Mouse (Mus musculus): ENCODE measurements at regions not wholly inside any gene's neighbourhood (a gene's known extent, or its start where the extent isn't known, plus 50 kb on each side); places are given as distances from the start of the nearest gene placed in this dataset.

DNA sequence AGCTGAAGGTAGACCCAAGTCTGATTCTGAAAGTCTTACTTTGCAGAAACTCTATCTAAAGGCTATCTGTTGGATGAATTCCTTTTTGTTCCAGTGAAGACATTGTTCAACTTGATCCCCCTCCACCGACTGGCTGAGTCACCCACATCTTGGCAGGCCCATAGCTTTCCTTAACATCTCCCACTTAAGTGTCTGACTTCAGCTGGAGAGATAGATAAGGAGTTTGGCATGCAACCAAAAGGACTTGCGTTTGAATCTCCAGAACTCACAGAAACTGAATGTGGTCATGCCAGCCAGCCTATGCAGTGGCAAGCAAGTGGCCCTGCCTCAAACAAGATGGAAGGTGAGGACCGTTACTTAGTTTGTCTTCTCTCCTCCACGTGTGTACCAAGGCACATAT, 457.3 kb upstream of the Tbx3 start:
- Histone ChIP-seq H3K36me3 (no peaks in the 10 kb centered on the region), H3K9ac (replicated peaks) (no peak overlapping the region), H3K4me2 (replicated peaks) (no peak overlapping the region), H3K9me3 (peaks cover 5% of the 10 kb centered on the region; the same call in 1 of the 2 replicates), H3K27me3 (no peaks in the 10 kb centered on the region; the same call in 1 of the 2 replicates), H3K4me3 (no peak overlapping the region), H3K4me1 (no peaks in the 10 kb centered on the region), H3K27ac (replicated peaks) (no peak overlapping the region)
- 81% methylated on average over 4 of the region's 4 CpGs for WGBS
- no peak for ATAC-seq (ENCODE audit: low FRiP score, low read depth)

DNA sequence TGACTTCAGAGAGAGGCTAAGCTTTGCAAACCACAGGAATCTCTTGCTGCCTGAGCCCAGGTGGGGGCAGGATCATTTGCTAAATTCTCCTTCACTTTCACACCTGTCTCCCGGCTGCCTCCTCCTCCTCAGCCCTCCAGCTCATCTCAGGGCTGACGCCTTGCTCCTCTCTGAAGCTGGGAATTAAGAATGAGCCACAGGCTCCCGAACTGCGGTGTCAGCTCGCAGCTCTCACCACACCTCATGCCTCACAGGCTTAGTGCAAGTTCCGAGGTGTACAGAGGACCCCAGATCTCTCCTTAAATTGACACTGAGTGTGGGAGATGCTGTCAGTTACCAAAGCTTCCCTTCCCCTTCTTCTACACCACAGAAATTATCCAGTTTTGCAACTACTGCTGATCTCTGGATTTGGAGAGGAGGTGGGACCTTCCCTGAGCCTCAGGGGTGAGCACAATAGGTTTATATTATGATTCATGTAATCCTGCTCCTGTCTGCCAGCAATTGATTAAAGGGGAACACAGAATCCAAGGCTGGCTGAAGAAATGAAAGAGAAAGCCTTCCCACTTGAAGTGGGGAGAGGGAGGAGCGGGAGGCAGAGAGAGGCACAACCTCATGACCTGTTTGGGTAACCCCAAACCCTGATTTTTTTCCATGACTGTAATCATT, 456.6 kb upstream of the Tbx3 start:
- 57% methylated on average over 7 of the region's 7 CpGs for WGBS
- peaks cover 5% of the 10 kb centered on the region; the same call in 1 of the 2 replicates for H3K9me3 ChIP-seq
- ATAC-seq (ENCODE audit: low FRiP score, low read depth): no peak
- no peak overlapping the region for H3K4me3 ChIP-seq
- no peak overlapping the region for H3K9ac ChIP-seq (replicated peaks)
- no peaks in the 10 kb centered on the region; the same call in none of the 2 replicates for H3K27me3 ChIP-seq
- H3K4me2 ChIP-seq (replicated peaks): no peak overlapping the region
- no peak overlapping the region for H3K27ac ChIP-seq (replicated peaks)
- no peaks in the 10 kb centered on the region for H3K4me1 ChIP-seq
- no peaks in the 10 kb centered on the region for H3K36me3 ChIP-seq

DNA sequence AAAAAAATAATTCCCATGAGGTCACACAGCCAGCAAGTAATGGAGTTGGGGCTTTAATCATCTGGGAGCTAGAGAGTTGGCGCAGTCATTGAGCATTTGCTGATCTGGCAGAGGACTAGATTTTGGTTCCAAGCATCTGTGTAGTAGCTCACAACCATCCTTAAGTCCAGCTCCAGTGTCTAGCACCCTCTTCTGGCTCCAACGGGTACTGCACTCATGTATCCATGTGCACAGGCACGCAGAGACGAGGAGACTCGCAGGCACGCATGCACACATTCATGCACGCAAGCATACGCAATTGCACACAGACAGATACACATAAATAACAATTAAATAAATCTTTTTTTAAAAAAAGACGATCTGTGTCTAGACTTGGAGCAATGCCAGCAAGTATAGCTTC, 455.5 kb upstream of the Tbx3 start:
- H3K27me3 ChIP-seq: peaks cover 5% of the 10 kb centered on the region
- no peak overlapping the region for H3K9ac ChIP-seq (replicated peaks)
- H3K4me1 ChIP-seq: no peaks in the 10 kb centered on the region
- H3K9me3 ChIP-seq: peaks cover 4% of the 10 kb centered on the region; the same call in 1 of the 2 replicates
- WGBS: 91% methylated on average over 9 of the region's 9 CpGs
- H3K27ac ChIP-seq (replicated peaks): no peak overlapping the region
- H3K4me2 ChIP-seq (replicated peaks): no peak overlapping the region
- ATAC-seq (ENCODE audit: low FRiP score, low read depth): no peak
- no peak overlapping the region for H3K4me3 ChIP-seq
- H3K36me3 ChIP-seq: no peaks in the 10 kb centered on the region

DNA sequence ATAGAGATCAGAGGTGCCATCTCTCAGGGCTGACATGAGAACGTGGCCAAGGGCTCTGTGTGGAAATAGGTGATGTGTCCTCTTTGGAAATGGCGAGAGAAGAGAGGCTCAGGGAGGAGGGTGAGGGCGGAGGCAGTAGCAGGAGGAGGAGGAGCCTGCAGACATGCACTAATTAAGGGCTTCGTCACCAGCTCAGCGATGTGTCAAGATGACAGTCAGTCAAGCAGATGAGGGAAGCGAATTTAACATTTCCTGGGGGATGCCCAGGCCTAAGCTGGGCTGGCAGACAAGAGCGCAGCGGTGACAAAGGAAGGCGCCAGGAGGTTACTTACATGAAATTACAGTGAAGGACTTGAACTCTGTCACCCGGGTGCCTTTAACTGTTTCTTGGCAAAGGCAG, 455.1 kb upstream of the Tbx3 start:
- no peak overlapping the region for H3K4me3 ChIP-seq
- H3K36me3 ChIP-seq: no peaks in the 10 kb centered on the region
- no peak for ATAC-seq (ENCODE audit: low FRiP score, low read depth)
- no peak overlapping the region for H3K4me2 ChIP-seq (replicated peaks)
- H3K27me3 ChIP-seq: peaks cover 6% of the 10 kb centered on the region
- 74% methylated on average over 10 of the region's 10 CpGs for WGBS
- no peak overlapping the region for H3K27ac ChIP-seq (replicated peaks)
- H3K9me3 ChIP-seq: no peaks in the 10 kb centered on the region
- H3K4me1 ChIP-seq: no peaks in the 10 kb centered on the region
- no peak overlapping the region for H3K9ac ChIP-seq (replicated peaks)

DNA sequence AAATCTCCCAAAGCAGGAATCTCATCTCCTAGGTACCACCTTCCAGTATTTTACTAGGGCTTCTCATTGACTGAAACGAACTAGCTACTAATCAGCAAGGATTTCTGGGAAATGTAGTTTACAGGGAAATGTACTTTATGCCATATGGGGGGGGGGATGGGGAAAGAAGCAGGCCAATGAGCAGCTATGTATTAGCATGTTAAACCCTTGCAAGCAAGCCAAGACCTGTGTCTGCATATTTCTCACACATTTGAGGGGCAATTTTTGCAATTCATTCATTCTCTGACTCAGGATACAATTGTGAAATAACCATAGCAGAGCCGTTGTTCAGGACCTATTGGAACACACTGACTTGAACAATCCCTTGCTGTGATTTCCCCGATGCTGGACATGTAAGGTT, 454.3 kb upstream of the Tbx3 start:
- Histone ChIP-seq H3K36me3 (no peaks in the 10 kb centered on the region), H3K4me3 (no peak overlapping the region), H3K4me2 (replicated peaks) (no peak overlapping the region), H3K9ac (replicated peaks) (no peak overlapping the region), H3K9me3 (no peaks in the 10 kb centered on the region), H3K27ac (replicated peaks) (no peak overlapping the region), H3K4me1 (no peaks in the 10 kb centered on the region), H3K27me3 (peaks cover 6% of the 10 kb centered on the region)
- ATAC-seq (ENCODE audit: low FRiP score, low read depth): no peak
- WGBS: 76% methylated on average over 3 of the region's 3 CpGs

DNA sequence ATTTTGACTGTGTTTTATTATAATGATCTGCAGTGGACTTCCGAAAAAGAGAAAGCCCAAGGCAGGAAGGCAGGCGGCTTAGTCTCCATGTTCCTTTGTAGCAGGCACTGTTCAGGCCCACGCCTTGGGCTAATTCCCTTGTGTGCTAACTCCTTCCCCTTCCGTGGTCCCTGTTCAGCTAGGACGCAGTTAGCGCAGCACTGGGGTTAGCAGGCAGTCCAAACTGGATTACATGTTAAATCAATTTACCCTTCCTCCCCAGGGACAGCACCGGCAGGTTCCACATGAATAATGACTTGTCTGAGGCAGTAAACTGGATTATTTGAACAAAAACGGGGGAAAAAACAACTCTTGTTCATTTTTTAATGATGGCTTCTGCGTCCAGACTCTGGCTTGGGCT, 453.4 kb upstream of the Tbx3 start:
- Histone ChIP-seq H3K36me3 (no peaks in the 10 kb centered on the region), H3K9me3 (no peaks in the 10 kb centered on the region), H3K9ac (replicated peaks) (no peak overlapping the region), H3K4me2 (replicated peaks) (no peak overlapping the region), H3K4me3 (no peak overlapping the region), H3K27ac (replicated peaks) (no peak overlapping the region), H3K4me1 (no peaks in the 10 kb centered on the region), H3K27me3 (peaks cover 6% of the 10 kb centered on the region)
- no peak for ATAC-seq (ENCODE audit: low FRiP score, low read depth)
- 68% methylated on average over 9 of the region's 9 CpGs for WGBS

DNA sequence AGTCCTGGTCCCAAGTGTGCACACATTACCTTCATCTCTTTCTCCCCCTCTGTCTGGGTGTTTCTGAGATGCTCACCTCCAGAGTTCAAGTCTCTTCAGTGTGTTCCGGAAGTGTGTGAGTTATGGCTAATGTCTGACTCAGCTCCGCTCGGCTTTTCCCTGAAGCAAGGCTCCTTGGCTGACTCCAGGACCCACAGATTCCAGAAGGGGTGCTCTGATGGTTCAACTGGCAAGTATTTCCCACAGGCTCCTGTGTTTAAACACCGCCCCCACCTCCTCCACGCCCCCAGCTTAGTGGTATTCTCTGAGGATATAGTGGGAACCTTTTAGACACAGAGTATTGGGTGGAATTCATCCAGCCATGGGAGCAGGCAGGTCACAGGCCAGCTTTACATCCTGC, 441.8 kb upstream of the Tbx3 start:
- no peak for ATAC-seq (ENCODE audit: low FRiP score, low read depth)
- Histone ChIP-seq H3K4me3 (no peak overlapping the region), H3K4me2 (replicated peaks) (no peak overlapping the region), H3K4me1 (no peaks in the 10 kb centered on the region), H3K9ac (replicated peaks) (no peak overlapping the region), H3K27me3 (no peaks in the 10 kb centered on the region), H3K36me3 (no peaks in the 10 kb centered on the region), H3K9me3 (no peaks in the 10 kb centered on the region), H3K27ac (replicated peaks) (no peak overlapping the region)
- WGBS: 92% methylated on average over 5 of the region's 5 CpGs

DNA sequence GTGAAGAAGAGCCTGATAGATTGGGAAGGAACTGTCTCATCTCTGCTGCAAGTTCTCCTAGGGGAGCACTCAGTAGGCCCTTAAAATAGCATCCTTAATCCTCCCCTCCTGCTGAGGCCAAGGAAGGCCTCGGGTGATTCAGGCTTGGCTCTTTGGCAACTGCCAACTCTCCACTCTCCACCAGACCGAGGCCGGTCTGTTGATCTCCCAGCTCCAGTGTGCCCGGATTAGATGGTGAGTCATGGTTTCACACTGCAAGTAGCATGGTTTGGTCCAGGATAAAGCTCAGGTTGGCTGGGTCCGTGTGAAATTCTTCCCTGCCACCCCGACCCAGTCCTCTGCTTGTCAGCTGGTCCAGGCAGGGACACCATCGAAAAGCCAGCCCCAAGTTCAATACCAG, 437.5 kb upstream of the Tbx3 start:
- Histone ChIP-seq H3K9ac (replicated peaks) (no peak overlapping the region), H3K27me3 (no peaks in the 10 kb centered on the region), H3K4me2 (replicated peaks) (no peak overlapping the region), H3K27ac (replicated peaks) (no peak overlapping the region), H3K36me3 (no peaks in the 10 kb centered on the region), H3K4me3 (no peak overlapping the region), H3K4me1 (no peaks in the 10 kb centered on the region), H3K9me3 (no peaks in the 10 kb centered on the region)
- no peak for ATAC-seq (ENCODE audit: low FRiP score, low read depth)
- WGBS: 68% methylated on average over 7 of the region's 7 CpGs

DNA sequence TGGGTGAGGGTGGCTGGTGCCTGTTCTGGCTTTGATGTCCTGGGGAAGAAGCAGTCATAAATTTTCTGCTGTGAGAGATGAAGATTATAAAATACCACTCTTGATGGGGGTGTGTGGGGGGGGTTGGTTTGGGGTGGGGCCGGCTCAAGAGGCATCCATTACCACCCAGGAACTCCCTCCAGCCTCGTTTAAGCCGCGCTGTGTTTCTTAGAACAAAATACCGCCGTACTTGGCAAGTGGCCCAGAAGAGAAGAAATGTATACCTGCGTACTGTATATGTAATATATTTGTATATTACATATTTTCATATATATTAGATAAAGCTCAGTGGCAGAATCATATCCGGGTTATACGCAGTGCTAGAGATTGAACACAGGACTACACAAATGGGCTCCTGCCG, 434.6 kb upstream of the Tbx3 start:
- no peak overlapping the region for H3K4me2 ChIP-seq (replicated peaks)
- ATAC-seq (ENCODE audit: low FRiP score, low read depth): no peak
- no peaks in the 10 kb centered on the region for H3K36me3 ChIP-seq
- H3K9ac ChIP-seq (replicated peaks): no peak overlapping the region
- WGBS: 95% methylated on average over 10 of the region's 10 CpGs
- no peaks in the 10 kb centered on the region for H3K4me1 ChIP-seq
- H3K27ac ChIP-seq (replicated peaks): no peak overlapping the region
- no peaks in the 10 kb centered on the region for H3K9me3 ChIP-seq
- no peaks in the 10 kb centered on the region for H3K27me3 ChIP-seq
- no peak overlapping the region for H3K4me3 ChIP-seq

DNA sequence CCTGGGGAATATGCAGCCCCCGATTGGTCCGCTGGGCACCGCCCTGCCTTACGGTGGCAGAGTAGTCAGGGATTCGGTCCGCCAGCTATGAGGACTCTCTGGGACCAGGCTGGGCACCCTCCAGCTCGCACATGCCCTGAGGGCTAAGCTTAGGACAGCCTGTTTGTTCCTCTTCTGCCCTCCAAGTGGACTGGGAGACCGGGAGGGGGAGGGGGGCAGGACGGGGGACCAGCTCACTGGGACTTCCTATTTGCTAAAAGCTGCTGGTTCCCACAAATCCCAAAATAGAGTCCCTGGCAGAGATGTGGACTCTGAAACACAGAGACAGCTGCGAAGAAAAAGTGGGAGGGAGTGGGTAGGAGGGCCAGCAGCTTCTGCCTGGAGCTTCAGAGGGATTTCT, 423.6 kb upstream of the Tbx3 start:
- ATAC-seq (ENCODE audit: low FRiP score, low read depth): no peak
- Histone ChIP-seq H3K36me3 (no peaks in the 10 kb centered on the region), H3K27ac (replicated peaks) (no peak overlapping the region), H3K27me3 (peaks cover 4% of the 10 kb centered on the region; the same call in 1 of the 2 replicates), H3K9me3 (no peaks in the 10 kb centered on the region), H3K4me1 (peaks cover 7% of the 10 kb centered on the region; the same call in 1 of the 2 replicates), H3K9ac (replicated peaks) (no peak overlapping the region), H3K4me3 (no peak overlapping the region), H3K4me2 (replicated peaks) (no peak overlapping the region)
- 69% methylated on average over 9 of the region's 10 CpGs for WGBS

DNA sequence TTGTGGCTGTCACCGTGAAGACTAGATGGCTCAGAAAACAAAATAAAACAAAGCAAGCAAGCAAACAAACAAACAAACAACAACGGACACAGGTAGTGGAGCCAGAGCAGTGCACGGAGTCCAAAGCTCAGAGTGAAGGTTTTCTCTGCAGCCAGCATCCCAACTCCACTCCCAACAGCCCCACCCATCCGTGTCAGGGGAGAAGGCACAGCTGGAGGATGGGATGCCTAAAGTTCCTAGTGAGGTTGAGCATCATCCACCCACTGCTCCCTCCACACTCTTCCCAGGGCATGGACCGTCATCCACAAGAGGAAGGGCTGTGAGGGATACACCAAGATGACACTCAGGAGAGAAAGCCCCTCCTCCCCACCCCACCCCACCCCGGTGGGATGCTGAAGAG, 421.8 kb upstream of the Tbx3 start:
- Histone ChIP-seq H3K4me3 (no peak overlapping the region), H3K4me1 (peaks cover 7% of the 10 kb centered on the region; the same call in 1 of the 2 replicates), H3K27ac (replicated peaks) (no peak overlapping the region), H3K36me3 (no peaks in the 10 kb centered on the region), H3K9me3 (no peaks in the 10 kb centered on the region), H3K27me3 (peaks cover 4% of the 10 kb centered on the region; the same call in 1 of the 2 replicates), H3K4me2 (replicated peaks) (no peak overlapping the region), H3K9ac (replicated peaks) (no peak overlapping the region)
- ATAC-seq (ENCODE audit: low FRiP score, low read depth): no peak
- WGBS: 88% methylated on average over 6 of the region's 6 CpGs

DNA sequence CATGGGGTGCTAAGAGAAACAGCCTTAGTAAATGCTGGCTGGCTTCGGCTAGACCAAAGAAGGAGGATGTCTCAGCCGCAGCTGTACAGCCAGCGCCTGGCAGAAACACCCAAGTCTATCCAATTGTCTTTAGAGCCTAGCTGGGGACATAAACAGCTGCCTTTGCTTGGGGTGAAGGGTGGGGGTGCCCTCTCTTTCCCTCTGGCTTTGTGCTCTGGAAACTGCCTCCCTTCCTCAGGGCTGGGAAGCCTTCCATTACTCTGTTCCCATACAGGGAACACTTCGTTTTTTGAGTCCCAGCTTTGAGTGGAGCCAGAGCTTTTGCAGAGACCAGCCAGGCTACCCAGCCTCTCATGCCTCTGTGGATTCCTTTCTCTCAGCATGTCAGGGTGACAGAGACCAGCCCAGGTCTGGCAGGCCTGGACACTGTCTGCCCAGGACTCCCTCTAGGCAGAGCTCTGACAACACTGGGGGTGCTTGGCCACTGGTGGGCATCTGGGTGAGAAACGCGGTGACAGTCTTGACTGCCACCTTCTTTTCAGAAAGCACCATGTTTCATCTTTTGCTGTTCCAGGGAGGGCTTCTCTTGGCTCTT, 421.2 kb upstream of the Tbx3 start:
- H3K9me3 ChIP-seq: no peaks in the 10 kb centered on the region
- H3K36me3 ChIP-seq: no peaks in the 10 kb centered on the region
- no peak for ATAC-seq (ENCODE audit: low FRiP score, low read depth)
- H3K4me3 ChIP-seq: no peak overlapping the region
- H3K4me1 ChIP-seq: peaks cover 7% of the 10 kb centered on the region; the same call in 1 of the 2 replicates
- no peak overlapping the region for H3K27ac ChIP-seq (replicated peaks)
- H3K9ac ChIP-seq (replicated peaks): no peak overlapping the region
- H3K4me2 ChIP-seq (replicated peaks): no peak overlapping the region
- 75% methylated on average over 6 of the region's 6 CpGs for WGBS
- peaks cover 4% of the 10 kb centered on the region; the same call in 1 of the 2 replicates for H3K27me3 ChIP-seq

All from midbrain, embryonic 12.5 days (tissue).